Mouse (Mus musculus) ES-Bruce4 (cell line): Measurements from ENCODE around the gene Lsr. TPM values are rescaled to one million over a fixed set of nuclear protein-coding genes. Genes with fewer than 3 reads are reported as not detected.
"Not testable (repeated sequence)": the region's sequence is repeated elsewhere in the genome, so short reads cannot be mapped to it uniquely, and the experiment has no call there.

ENCODE experiments used
- H3K27ac ChIP-seq: 2 replicates; pipeline ENCODE4 v1.5.1; 2012; ENCODE audit warnings: low read length, inconsistent platforms; ENCODE audit not compliant: insufficient read depth
- H3K27me3 ChIP-seq: 2 replicates; pipeline ENCODE4 v1.6.1; 2012; ENCODE audit warnings: mild to moderate bottlenecking, low read length, inconsistent platforms; ENCODE audit not compliant: control insufficient read depth, poor library complexity, insufficient read depth, severe bottlenecking
- H3K36me3 ChIP-seq: 2 replicates; pipeline ENCODE4 v1.6.1; 2012; ENCODE audit warnings: inconsistent platforms, mild to moderate bottlenecking, low read length, moderate library complexity; ENCODE audit not compliant: control insufficient read depth, poor library complexity, insufficient read depth, severe bottlenecking
- H3K4me1 ChIP-seq: one replicate; pipeline ENCODE4 v1.8.1; 2011; ENCODE audit warnings: low read length; ENCODE audit not compliant: control insufficient read depth, insufficient read depth
- H3K4me3 ChIP-seq: 2 replicates; pipeline ENCODE4 v1.5.1; 2011; ENCODE audit warnings: low read depth, mild to moderate bottlenecking, low read length
- H3K9ac ChIP-seq: 2 replicates; pipeline ENCODE4 v1.6.1; 2012; ENCODE audit warnings: low read depth, mild to moderate bottlenecking, inconsistent platforms; ENCODE audit not compliant: poor library complexity, severe bottlenecking
- H3K9me3 ChIP-seq: replicated peaks from 2 replicates; pipeline ENCODE4 v1.6.1; 2012; ENCODE audit warnings: mild to moderate bottlenecking, low read length, inconsistent platforms; ENCODE audit not compliant: control insufficient read depth, poor library complexity, insufficient read depth, severe bottlenecking
- CTCF ChIP-seq: IDR thresholded peaks from one replicate; pipeline ENCODE4 v1.8.1; 2011; ENCODE audit warnings: low read depth, low read length
- EP300 ChIP-seq: IDR thresholded peaks from 2 replicates; pipeline ENCODE4 v1.6.1; 2011; ENCODE audit warnings: low read depth, low read length; ENCODE audit not compliant: insufficient read depth
- POLR2A ChIP-seq: IDR thresholded peaks from one replicate; pipeline ENCODE4 v1.8.1; 2011; ENCODE audit warnings: low read length; ENCODE audit not compliant: insufficient read depth
- polyA plus RNA-seq: library from polyadenylated mRNA; stranded (reverse); fragments of >200 nt; gene quantifications from 2 replicates; pipeline ENCODE4 v1.2.4, GENCODE M21; 2011; ENCODE audit warnings: low read depth; ENCODE audit not compliant: missing spikeins, insufficient read depth, insufficient read length

Lsr gene
- polyA plus RNA-seq, 1 experiment: 39.1 TPM

- no peaks in the 10 kb centered on the region for H3K9me3 ChIP-seq
- H3K27me3 ChIP-seq: no peaks in the 10 kb centered on the region
- no peak for TF ChIP-seq POLR2A
- TF ChIP-seq CTCF: no peak
- no peak for TF ChIP-seq EP300
- no peak overlapping the region for H3K4me3 ChIP-seq
- H3K27ac ChIP-seq: no peak overlapping the region
- peaks cover 6% of the 10 kb centered on the region for H3K36me3 ChIP-seq
- no peak overlapping the region for H3K9ac ChIP-seq
- no peaks in the 10 kb centered on the region for H3K4me1 ChIP-seq
Observed at GRCm38 (mm10) chr7:30945876-30946275, 27.4 kb downstream of the Lsr start.

- not testable (repeated sequence) for H3K36me3 ChIP-seq, H3K9me3 ChIP-seq, H3K9ac ChIP-seq, H3K4me1 ChIP-seq, H3K27me3 ChIP-seq, H3K27ac ChIP-seq, H3K4me3 ChIP-seq
Observed at GRCm38 (mm10) chr7:30945466-30945865, 27.8 kb downstream of the Lsr start.

- not testable (repeated sequence) for H3K27ac ChIP-seq, H3K9me3 ChIP-seq, H3K36me3 ChIP-seq, H3K9ac ChIP-seq, H3K4me3 ChIP-seq, H3K4me1 ChIP-seq, H3K27me3 ChIP-seq
Observed at GRCm38 (mm10) chr7:30944706-30945105, 28.6 kb downstream of the Lsr start.

- Histone ChIP-seq H3K4me3 (no peak within 1 kb of the TSS), H3K9ac (no peak within 1 kb of the TSS), H3K27me3 (no peaks in the 10 kb centered on the region), H3K4me1 (no peaks in the 10 kb centered on the region), H3K9me3 (no peaks in the 10 kb centered on the region), H3K36me3 (peaks cover 2% of the 10 kb centered on the region), H3K27ac (no peak within 1 kb of the TSS)
- no peak for TF ChIP-seq CTCF
- no peak for TF ChIP-seq EP300
- no peak for TF ChIP-seq POLR2A
Observed at GRCm38 (mm10) chr7:30943909-30944635, 29.2 kb downstream of the Lsr start, which contains the start of gene Hamp. Hamp (minus strand) TSS chr7:30944032.

- H3K4me1 ChIP-seq, H3K4me3 ChIP-seq, H3K9me3 ChIP-seq, H3K36me3 ChIP-seq, H3K9ac ChIP-seq, H3K27ac ChIP-seq, H3K27me3 ChIP-seq: not testable (repeated sequence)
Observed at GRCm38 (mm10) chr7:30942365-30942764, 30.9 kb downstream of the Lsr start.

GRCm38 (mm10) chr7:30940070-30940469 is 33.2 kb downstream of the Lsr start:
- not testable (repeated sequence) for H3K4me3 ChIP-seq, H3K9me3 ChIP-seq, H3K27ac ChIP-seq, H3K27me3 ChIP-seq, H3K4me1 ChIP-seq, H3K36me3 ChIP-seq, H3K9ac ChIP-seq

GRCm38 (mm10) chr7:30935422-30936099 is 37.7 kb downstream of the Lsr start:
- not testable (repeated sequence) for H3K36me3 ChIP-seq, H3K9ac ChIP-seq, H3K9me3 ChIP-seq

GRCm38 (mm10) chr7:30924581-30924980 is 48.7 kb downstream of the Lsr start, which contains the start of gene Hamp2:
Hamp2 (minus strand) TSS chr7:30924681.
- H3K27me3 ChIP-seq, H3K4me1 ChIP-seq, H3K4me3 ChIP-seq, H3K9me3 ChIP-seq, H3K36me3 ChIP-seq, H3K27ac ChIP-seq, H3K9ac ChIP-seq: not testable (repeated sequence)

More at GRCm38 (mm10) chr7:30935422-30936099, 37.7 kb downstream of the Lsr start:
- H3K27ac ChIP-seq, H3K27me3 ChIP-seq, H3K4me3 ChIP-seq, H3K4me1 ChIP-seq: not testable (repeated sequence)
